Mouse (Mus musculus): Measurements from ENCODE around the gene Reps1.
"Not testable (repeated sequence)": the region's sequence is repeated elsewhere in the genome, so short reads cannot be mapped to it uniquely, and the experiment has no call there.

Reps1 gene

GRCm38 (mm10) chr10:18066031-18066439 lies 10.4 kb downstream of the Reps1 start:
- no peak for DNase-seq

- DNase-seq = no peak
Observed at GRCm38 (mm10) chr10:18067761-18068446, 12.2 kb downstream of the Reps1 start.

- no peak for DNase-seq
Observed at GRCm38 (mm10) chr10:18068880-18069279, 13.2 kb downstream of the Reps1 start.

GRCm38 (mm10) chr10:18069576-18069975 lies 13.9 kb downstream of the Reps1 start:
- no peak for DNase-seq

- DNase-seq = no peak
Observed at GRCm38 (mm10) chr10:18070144-18070543, 14.5 kb downstream of the Reps1 start.

- DNase-seq = no peak
Observed at GRCm38 (mm10) chr10:18070616-18071015, 15.0 kb downstream of the Reps1 start.

GRCm38 (mm10) chr10:18072871-18073270 lies 17.2 kb downstream of the Reps1 start:
- no peak for DNase-seq

- no peak for DNase-seq
Observed at GRCm38 (mm10) chr10:18074383-18075075, 18.9 kb downstream of the Reps1 start.

GRCm38 (mm10) chr10:18075845-18076244 lies 20.2 kb downstream of the Reps1 start:
- DNase-seq = no peak

- DNase-seq = no peak
Observed at GRCm38 (mm10) chr10:18081536-18081935, 25.9 kb downstream of the Reps1 start.

- DNase-seq = no peak
Observed at GRCm38 (mm10) chr10:18082772-18083171, 27.1 kb downstream of the Reps1 start.

GRCm38 (mm10) chr10:18090691-18091090 lies 35.0 kb downstream of the Reps1 start:
- DNase-seq = no peak

GRCm38 (mm10) chr10:18102166-18102565 lies 46.5 kb downstream of the Reps1 start:
- no peak for DNase-seq

- peak; percentile 8 for DNase-seq
Observed at GRCm38 (mm10) chr10:18107471-18107870, 51.8 kb downstream of the Reps1 start.

- no peak for DNase-seq
Observed at GRCm38 (mm10) chr10:18110940-18111339, 55.3 kb downstream of the Reps1 start.

- no peak for DNase-seq
Observed at GRCm38 (mm10) chr10:18113473-18114093, 57.9 kb downstream of the Reps1 start.

- no peak for DNase-seq
Observed at GRCm38 (mm10) chr10:18118336-18118735, 62.7 kb downstream of the Reps1 start.

GRCm38 (mm10) chr10:18130276-18130675 lies 74.6 kb downstream of the Reps1 start:
- no peak for DNase-seq

- DNase-seq = no peak
Observed at GRCm38 (mm10) chr10:18131666-18132650, 76.3 kb downstream of the Reps1 start.

GRCm38 (mm10) chr10:18138853-18139503 lies 83.3 kb downstream of the Reps1 start:
- not testable (repeated sequence) for DNase-seq

- DNase-seq = no peak
Observed at GRCm38 (mm10) chr10:18139615-18140014, 84.0 kb downstream of the Reps1 start.

- DNase-seq = no peak
Observed at GRCm38 (mm10) chr10:18141389-18141788, 85.7 kb downstream of the Reps1 start.
